Mouse (Mus musculus) cerebellum, adult 2 months (tissue): Measurements from ENCODE around the gene Dnajc4. TPM values are rescaled to one million over a fixed set of nuclear protein-coding genes. Genes with fewer than 3 reads are reported as not detected.

Experiments
- DNase-seq, 2 experiments: peaks; one replicate each; pipeline ENCODE4 v3.0.0; 2021
- H3K27ac ChIP-seq: fragments of 200-500 bp; 2 replicates; pipeline ENCODE4 v1.5.1; 2012; ENCODE audit warnings: low read length, control low read depth, inconsistent platforms; ENCODE audit not compliant: insufficient read depth
- H3K27me3 ChIP-seq: fragments of 200-500 bp; 2 replicates; pipeline ENCODE4 v1.6.1; 2012; ENCODE audit warnings: inconsistent platforms, mild to moderate bottlenecking, low read length, moderate library complexity; ENCODE audit not compliant: control insufficient read depth, insufficient read depth
- H3K4me1 ChIP-seq: fragments of 200-500 bp; 2 replicates; pipeline ENCODE4 v1.6.1; 2011; ENCODE audit warnings: low read length; ENCODE audit not compliant: control insufficient read depth, insufficient read depth
- H3K4me3 ChIP-seq: fragments of 200-500 bp; replicated peaks from 2 replicates; pipeline ENCODE3; 2011; ENCODE audit warnings: mild to moderate bottlenecking, low read depth, low read length, control low read depth; ENCODE audit not compliant: insufficient read depth
- CTCF ChIP-seq: fragments of 200-500 bp; IDR thresholded peaks from 2 replicates; pipeline ENCODE4 v1.5.1; 2011; ENCODE audit warnings: low read depth, mild to moderate bottlenecking, control low read depth, low read length, moderate library complexity, borderline replicate concordance; ENCODE audit not compliant: insufficient read depth
- POLR2A ChIP-seq: fragments of 200-500 bp; IDR thresholded peaks from 2 replicates; pipeline ENCODE4 v1.6.1; 2011; ENCODE audit warnings: low read length, control low read depth, borderline replicate concordance; ENCODE audit not compliant: insufficient read depth
- WGBS: fragments of 180-500 bp; shearing (Covaris S2); methylation state at CpG from one replicate; pipeline ENCODE4 v1.1.7; 2018; 5-methylcytosine and 5-hydroxymethylcytosine counted together
- polyA plus RNA-seq: library from polyadenylated mRNA; depleted of rRNA; stranded (reverse); fragments of >200 nt; gene quantifications from 2 replicates; pipeline ENCODE4 v1.2.3, GENCODE M21; 2012

Dnajc4 gene
- polyA plus RNA-seq, 1 experiment, result 66.4 TPM

DNA sequence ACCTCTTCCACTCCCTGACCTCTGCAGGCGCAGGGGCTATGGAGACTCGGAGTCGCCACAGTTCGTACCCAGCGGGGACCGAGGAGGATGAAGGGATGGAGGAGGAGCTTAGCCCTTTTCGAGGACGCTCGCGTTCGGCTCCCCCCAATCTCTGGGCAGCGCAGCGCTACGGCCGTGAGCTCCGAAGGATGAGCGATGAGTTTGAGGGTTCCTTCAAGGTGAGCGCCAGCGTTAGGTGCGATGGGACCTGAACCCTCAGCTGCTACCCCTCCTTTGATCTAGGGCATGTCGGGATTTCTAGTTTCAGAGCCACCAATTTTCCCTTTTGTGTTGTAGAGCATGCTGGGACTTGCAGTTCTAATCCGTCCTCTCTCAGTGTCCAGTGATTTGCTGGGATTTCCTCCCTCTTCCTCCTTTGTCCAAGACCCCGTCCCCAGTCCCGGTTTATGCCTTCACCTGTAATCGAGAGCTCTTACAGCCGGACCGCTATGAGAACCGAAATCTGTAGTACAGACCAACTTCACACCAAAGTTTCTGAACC, 41.7 kb downstream of the Dnajc4 start:
- under 1% methylated on average over 28 of the region's 28 CpGs for WGBS
- Histone ChIP-seq H3K27me3 (no peaks in the 10 kb centered on the region), H3K27ac (peak overlapping the region; percentile 79), H3K4me1 (peaks cover 22% of the 10 kb centered on the region), H3K4me3 (peak overlapping the region; percentile 97)
- TF ChIP-seq CTCF (no peak), POLR2A (peak; percentile 81; the same call in 1 of the 2 replicates)
- peak; percentile 77 to 78 for DNase-seq

DNA sequence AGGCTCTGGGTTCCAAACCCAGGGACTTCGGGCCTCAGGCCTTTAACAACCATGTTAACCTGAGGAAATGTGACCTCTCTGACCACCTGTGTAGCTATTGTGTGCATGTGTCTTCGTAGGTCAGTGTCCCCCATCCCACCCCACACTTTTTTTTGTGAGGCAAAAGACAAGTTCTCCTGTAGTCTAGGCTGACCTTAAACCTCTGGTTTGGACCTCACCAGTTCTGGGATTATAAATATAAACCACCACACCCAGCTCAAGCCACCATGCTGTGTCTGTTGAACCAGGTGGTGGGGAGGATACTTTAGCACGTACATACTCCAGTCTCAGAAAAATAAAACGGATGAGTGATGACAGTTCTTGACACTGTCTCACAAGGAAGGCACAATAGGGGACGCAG, 42.4 kb downstream of the Dnajc4 start:
- H3K27ac ChIP-seq, result no peak overlapping the region

DNA sequence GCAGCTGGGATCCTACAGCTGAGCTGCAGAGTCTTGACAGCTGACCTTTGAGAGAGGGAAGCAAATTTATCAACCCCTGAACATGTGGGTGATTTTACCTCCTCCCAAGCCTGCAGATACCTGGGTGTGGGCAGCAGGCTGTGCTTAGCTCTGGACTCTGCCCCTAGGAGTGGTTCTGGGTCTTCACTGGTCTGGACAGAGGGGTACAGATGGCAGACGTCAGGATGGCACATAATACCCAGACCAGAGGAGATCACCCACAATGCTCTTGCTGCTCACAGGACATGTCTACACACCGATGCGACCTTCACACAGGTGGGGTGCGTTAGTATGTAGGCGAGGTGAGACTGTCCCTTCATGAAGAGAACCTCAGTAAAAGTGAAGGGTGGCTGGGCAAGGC, 42.8 kb downstream of the Dnajc4 start:
- 87% methylated on average over 5 of the region's 5 CpGs for WGBS
- Histone ChIP-seq H3K27ac (no peak overlapping the region), H3K4me1 (peaks cover 22% of the 10 kb centered on the region), H3K4me3 (no peak overlapping the region), H3K27me3 (no peaks in the 10 kb centered on the region)
- no peak for TF ChIP-seq POLR2A
- no peak for TF ChIP-seq CTCF
- DNase-seq, result no peak

More for the DNA sequence above, 42.4 kb downstream of the Dnajc4 start:
- Histone ChIP-seq H3K4me3 (no peak overlapping the region), H3K4me1 (peaks cover 22% of the 10 kb centered on the region), H3K27me3 (no peaks in the 10 kb centered on the region)
- TF ChIP-seq POLR2A, result no peak
- no peak for TF ChIP-seq CTCF
- no peak for DNase-seq
- WGBS, result 36% methylated on average over 5 of the region's 5 CpGs

DNA sequence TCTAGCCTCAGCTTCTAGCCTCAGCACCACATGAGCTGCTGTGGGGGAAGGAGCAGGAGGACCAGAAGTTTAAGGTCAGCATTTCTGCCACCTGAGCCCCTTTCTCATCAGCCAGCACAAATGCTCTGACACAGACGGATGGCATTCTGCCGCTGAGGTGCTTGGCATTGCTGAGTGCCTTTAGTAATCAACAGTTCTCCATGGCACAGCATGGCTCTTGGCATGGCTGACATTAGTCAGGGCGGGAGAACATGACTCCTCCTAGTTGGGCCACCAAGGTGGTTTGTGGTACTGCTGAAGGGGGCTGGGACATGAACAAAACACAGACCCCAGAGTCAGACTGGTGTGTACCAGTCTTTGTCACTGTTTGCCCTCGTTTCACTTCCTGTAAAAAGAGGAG, 44.2 kb downstream of the Dnajc4 start:
- 14% methylated on average over 4 of the region's 4 CpGs for WGBS
- peak; percentile 79 to 88 for DNase-seq
- no peaks in the 10 kb centered on the region for H3K27me3 ChIP-seq
- peaks cover 22% of the 10 kb centered on the region for H3K4me1 ChIP-seq
- TF ChIP-seq CTCF (no peak), POLR2A (no peak)
- peak overlapping the region; percentile 74 for H3K27ac ChIP-seq
- H3K4me3 ChIP-seq, result no peak overlapping the region

DNA sequence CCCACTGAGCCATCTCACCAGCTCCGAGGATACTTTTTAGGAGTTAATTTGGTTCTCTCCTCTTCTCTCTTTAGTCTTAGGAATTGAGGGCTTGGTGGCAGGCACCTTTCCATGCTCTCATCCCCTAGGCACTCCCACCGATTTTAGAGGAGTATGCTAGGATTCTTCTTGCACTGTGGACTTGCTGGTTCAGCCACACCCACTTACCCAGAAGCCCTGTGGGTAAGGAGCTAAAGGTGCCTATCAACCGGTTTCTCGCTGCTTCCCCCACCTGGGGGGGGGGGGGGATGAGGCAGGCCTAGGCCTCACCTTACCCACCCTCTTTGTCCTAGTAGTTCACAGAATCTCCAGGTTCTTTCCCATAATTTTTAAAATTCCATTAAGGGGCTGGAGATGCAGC, 44.6 kb downstream of the Dnajc4 start:
- H3K4me1 ChIP-seq, result peaks cover 20% of the 10 kb centered on the region
- no peak overlapping the region for H3K4me3 ChIP-seq
- WGBS, result 35% methylated on average over 4 of the region's 4 CpGs
- peak overlapping the region; percentile 74 for H3K27ac ChIP-seq
- TF ChIP-seq POLR2A (no peak), CTCF (no peak)
- no peak for DNase-seq
- no peaks in the 10 kb centered on the region for H3K27me3 ChIP-seq

DNA sequence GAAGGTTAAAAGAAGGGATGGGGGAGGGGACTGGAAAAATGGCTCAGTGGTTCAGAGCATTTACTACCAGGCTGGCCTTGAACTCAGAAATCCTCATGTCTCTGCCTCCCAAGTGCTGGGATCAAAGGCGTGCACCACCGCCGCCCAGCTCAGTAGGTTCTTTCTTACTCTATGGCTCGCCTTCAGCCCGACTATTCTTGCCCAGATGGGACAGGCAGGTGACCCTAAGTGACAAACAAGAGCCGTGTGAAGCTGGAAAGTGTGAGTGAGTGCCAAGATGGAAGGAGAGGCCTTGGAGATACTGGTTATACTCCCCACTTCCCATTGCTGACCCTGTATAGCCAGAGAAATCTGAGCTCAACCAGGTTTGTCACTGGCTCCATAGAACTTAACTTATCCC, 48.7 kb downstream of the Dnajc4 start:
- Histone ChIP-seq H3K4me3 (no peak overlapping the region), H3K4me1 (peaks cover 29% of the 10 kb centered on the region), H3K27me3 (no peaks in the 10 kb centered on the region), H3K27ac (no peak overlapping the region)
- no peak for DNase-seq
- TF ChIP-seq POLR2A, result no peak
- no peak for TF ChIP-seq CTCF
- 91% methylated on average over 6 of the region's 6 CpGs for whole genome bisulfite sequencing

DNA sequence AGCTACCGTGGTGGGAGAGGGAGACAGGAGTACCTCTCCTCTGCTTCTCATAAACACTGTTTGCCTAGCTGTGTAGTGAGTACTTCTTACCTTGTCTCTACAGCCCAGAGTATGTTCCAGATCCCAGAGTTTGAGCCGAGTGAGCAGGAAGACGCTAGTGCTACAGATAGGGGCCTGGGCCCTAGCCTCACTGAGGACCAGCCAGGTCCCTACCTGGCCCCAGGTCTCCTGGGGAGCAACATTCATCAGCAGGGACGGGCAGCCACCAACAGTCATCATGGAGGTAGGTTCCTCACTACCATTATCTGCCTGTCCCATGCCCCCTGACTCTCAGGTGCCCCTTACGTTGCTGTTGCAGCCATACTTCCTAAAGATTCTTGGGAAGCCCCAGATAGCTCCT, 49.6 kb downstream of the Dnajc4 start:
- WGBS, result 20% methylated on average over 5 of the region's 5 CpGs
- peak overlapping the region; percentile 67 for H3K27ac ChIP-seq
- no peak for DNase-seq
- no peak for TF ChIP-seq POLR2A
- H3K27me3 ChIP-seq, result no peaks in the 10 kb centered on the region
- peak overlapping the region; percentile 83 for H3K4me3 ChIP-seq
- peaks cover 29% of the 10 kb centered on the region for H3K4me1 ChIP-seq

DNA sequence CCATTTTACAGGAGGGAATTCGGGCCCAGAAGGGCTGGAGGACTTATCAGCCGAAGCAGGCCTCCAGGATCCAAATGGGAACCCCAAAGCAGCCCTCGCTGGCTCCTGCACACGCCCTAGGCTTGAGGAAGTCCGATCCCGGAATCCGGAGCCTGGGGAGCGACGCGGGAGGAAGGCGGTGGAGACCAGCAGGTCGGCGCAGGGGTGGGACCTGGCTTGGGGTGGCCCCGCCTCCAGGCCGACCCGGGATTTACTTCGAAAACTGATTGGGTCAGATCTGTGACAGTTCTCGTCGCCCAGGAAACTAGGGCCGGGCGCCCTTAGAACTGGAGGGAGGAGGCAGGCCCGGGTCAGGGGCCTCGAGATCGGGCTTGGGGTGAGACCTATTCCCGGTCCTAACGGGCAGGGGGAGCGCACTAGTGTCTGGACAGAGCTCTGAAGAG, 50.1 kb downstream of the Dnajc4 start, which contains the start of gene Gpr137:
Gpr137 (minus strand) TSS at position 232 of the 443 bp plus-strand sequence.
- DNase-seq, result peak; percentile 94 to 96
- 1% methylated on average over 27 of the region's 27 CpGs for WGBS
- TF ChIP-seq POLR2A (peak; percentile 66), CTCF (no peak)
- Histone ChIP-seq H3K27ac (peak within 1 kb of the TSS; percentile 67), H3K4me3 (peak within 1 kb of the TSS; percentile 83), H3K27me3 (no peaks in the 10 kb centered on the region), H3K4me1 (peaks cover 29% of the 10 kb centered on the region)
